Mouse (Mus musculus) limb, embryonic 14.5 days (tissue): ENCODE data around the gene Slit2. TPM values are rescaled to one million over a fixed set of nuclear protein-coding genes. Genes with fewer than 3 reads are reported as not detected.

Experiments used
- ATAC-seq: fragments of 200-750 bp; cut with Nextera tagmentation; 2 replicates; pipeline ENCODE4 v1.8.0; 2017; ENCODE audit warnings: low read depth, moderate number of reproducible peaks, moderate TSS enrichment; ENCODE audit not compliant: low FRiP score
- DNase-seq: peaks from one replicate; pipeline ENCODE4 v3.0.0-alpha.2; 2015; ENCODE audit warnings: low spot score
- H3K27ac ChIP-seq: fragments of 300-500 bp; sonication (generic); replicated peaks from 2 replicates; pipeline ENCODE4 v1.5.1; 2014; ENCODE audit warnings: low read depth, mild to moderate bottlenecking, low read length, moderate library complexity, mixed read lengths
- H3K27me3 ChIP-seq: fragments of 300-500 bp; sonication (generic); 2 replicates; pipeline ENCODE4 v1.6.1; 2014; ENCODE audit warnings: low read length, mixed read lengths; ENCODE audit not compliant: control insufficient read depth, insufficient read depth
- H3K36me3 ChIP-seq: fragments of 300-500 bp; sonication (generic); 2 replicates; pipeline ENCODE4 v1.6.1; 2014; ENCODE audit warnings: mild to moderate bottlenecking, low read length, moderate library complexity, mixed read lengths; ENCODE audit not compliant: control insufficient read depth, insufficient read depth
- H3K4me1 ChIP-seq: fragments of 300-500 bp; sonication (generic); 2 replicates; pipeline ENCODE4 v1.6.1; 2014; ENCODE audit warnings: antibody characterized with exemption, low read length, mixed read lengths; ENCODE audit not compliant: control insufficient read depth, insufficient read depth
- H3K4me2 ChIP-seq: fragments of 300-500 bp; sonication (generic); replicated peaks from 2 replicates; pipeline ENCODE4 v1.6.1; 2014; ENCODE audit warnings: low read depth, mild to moderate bottlenecking, low read length, moderate library complexity; ENCODE audit not compliant: severe bottlenecking
- H3K4me3 ChIP-seq: fragments of 300-500 bp; sonication (generic); replicated peaks from 2 replicates; pipeline ENCODE4 v1.5.1; 2014; ENCODE audit warnings: low read length
- H3K9ac ChIP-seq: fragments of 300-500 bp; sonication (generic); 2 replicates; pipeline ENCODE4 v1.6.1; 2014; ENCODE audit warnings: mild to moderate bottlenecking, low read depth, low read length, moderate library complexity; ENCODE audit not compliant: severe bottlenecking
- H3K9me3 ChIP-seq: fragments of 300-500 bp; sonication (generic); 2 replicates; pipeline ENCODE4 v1.6.1; 2016; ENCODE audit warnings: low read length; ENCODE audit not compliant: control insufficient read depth
- POLR2A ChIP-seq: fragments of 200-500 bp; IDR thresholded peaks from 2 replicates; pipeline ENCODE4 v1.8.0; 2012; ENCODE audit warnings: inconsistent platforms, mild to moderate bottlenecking, moderate library complexity, borderline replicate concordance; ENCODE audit not compliant: insufficient read depth, insufficient read length; ENCODE audit errors: extremely low read depth
- WGBS: fragments of 180-500 bp; shearing (Covaris S2); extraction: QIAGEN DNeasy Blood & Tissue Kit; methylation state at CpG from one replicate; pipeline ENCODE4 v1.1.7; 2014; 5-methylcytosine and 5-hydroxymethylcytosine counted together
- polyA plus RNA-seq, 2 experiments: library from polyadenylated mRNA; depleted of rRNA in 1 of 2; stranded (reverse) in 1 of 2; unstranded in 1 of 2; fragments of >200 nt; fragmentation: Nextera tagmentation in 1 of 2; extraction: Ambion mirVana in 1 of 2; gene quantifications; 2 replicates each; pipeline versions ENCODE4 v1.2.1 to v1.2.3; 2012 to 2014

Slit2 gene
- polyA plus RNA-seq, 2 experiments = 19.9 to 26.3 TPM

DNA sequence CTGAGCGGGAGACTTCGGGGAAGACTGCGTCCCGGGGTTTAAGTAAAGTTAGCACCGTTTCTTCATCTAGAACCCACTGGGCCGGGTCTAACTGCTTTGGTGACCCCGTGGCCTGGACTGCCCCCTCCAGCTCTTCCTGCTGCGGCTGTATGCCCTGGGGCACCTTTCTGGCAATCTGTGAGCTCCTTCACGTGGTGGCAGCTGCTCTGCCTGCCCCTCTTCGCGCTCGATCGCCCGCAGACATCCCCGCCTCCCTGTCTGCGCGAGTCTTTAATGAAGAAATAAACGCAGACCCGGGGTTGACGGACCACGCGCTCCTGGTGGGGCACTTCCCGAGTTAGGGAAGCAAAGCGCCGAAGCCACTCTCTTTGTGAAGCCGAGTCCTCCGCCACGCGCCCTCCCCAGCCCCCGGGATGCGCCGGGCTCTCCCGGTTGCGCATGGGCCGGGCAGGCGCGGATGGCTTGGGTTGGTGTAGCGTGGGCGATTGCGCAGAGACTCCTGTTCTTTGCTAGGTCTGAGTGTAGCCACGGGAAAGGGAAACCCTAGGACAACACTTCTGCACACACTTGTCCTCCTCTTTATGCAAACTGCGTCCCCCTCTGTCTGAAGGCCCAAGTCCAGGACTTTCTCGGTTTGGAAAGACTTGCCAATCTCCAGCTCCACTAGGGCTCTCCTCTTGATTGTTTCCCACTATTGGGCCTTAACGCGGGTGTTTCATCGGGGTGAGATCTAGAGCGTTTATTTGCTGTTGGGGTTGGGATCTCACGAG lies 3.1 kb downstream of the Slit2 start:
- ATAC-seq (no peak), DNase-seq (no peak)
- peak overlapping the region; percentile 66 for H3K4me3 ChIP-seq
- H3K9me3 ChIP-seq = no peaks in the 10 kb centered on the region
- no peak for TF ChIP-seq POLR2A
- WGBS = under 1% methylated on average over 47 of the region's 48 CpGs
- H3K27me3 ChIP-seq = peaks cover 17% of the 10 kb centered on the region
- H3K4me1 ChIP-seq = peaks cover 10% of the 10 kb centered on the region; the same call in 1 of the 2 replicates
- H3K4me2 ChIP-seq = peak overlapping the region; percentile 95
- no peak overlapping the region for H3K27ac ChIP-seq
- H3K9ac ChIP-seq = peak overlapping the region; percentile 70
- no peaks in the 10 kb centered on the region for H3K36me3 ChIP-seq

- DNase-seq = no peak
- Histone ChIP-seq H3K27me3 (peaks cover 6% of the 10 kb centered on the region; the same call in 1 of the 2 replicates), H3K27ac (no peak overlapping the region), H3K4me1 (0 out of 2 replicates have a peak, but pooled peaks cover 5% of the 10 kb centered on the region), H3K9ac (no peak overlapping the region), H3K9me3 (no peaks in the 10 kb centered on the region), H3K4me3 (no peak overlapping the region), H3K4me2 (no peak overlapping the region), H3K36me3 (peaks cover 4% of the 10 kb centered on the region; the same call in 1 of the 2 replicates)
- no peak for ATAC-seq
- no peak for TF ChIP-seq POLR2A
- whole genome bisulfite sequencing = 80% methylated on average over 4 of the region's 4 CpGs
Measured at GRCm38 (mm10) chr5:47990926-47991325, 8.0 kb downstream of the Slit2 start.

DNA sequence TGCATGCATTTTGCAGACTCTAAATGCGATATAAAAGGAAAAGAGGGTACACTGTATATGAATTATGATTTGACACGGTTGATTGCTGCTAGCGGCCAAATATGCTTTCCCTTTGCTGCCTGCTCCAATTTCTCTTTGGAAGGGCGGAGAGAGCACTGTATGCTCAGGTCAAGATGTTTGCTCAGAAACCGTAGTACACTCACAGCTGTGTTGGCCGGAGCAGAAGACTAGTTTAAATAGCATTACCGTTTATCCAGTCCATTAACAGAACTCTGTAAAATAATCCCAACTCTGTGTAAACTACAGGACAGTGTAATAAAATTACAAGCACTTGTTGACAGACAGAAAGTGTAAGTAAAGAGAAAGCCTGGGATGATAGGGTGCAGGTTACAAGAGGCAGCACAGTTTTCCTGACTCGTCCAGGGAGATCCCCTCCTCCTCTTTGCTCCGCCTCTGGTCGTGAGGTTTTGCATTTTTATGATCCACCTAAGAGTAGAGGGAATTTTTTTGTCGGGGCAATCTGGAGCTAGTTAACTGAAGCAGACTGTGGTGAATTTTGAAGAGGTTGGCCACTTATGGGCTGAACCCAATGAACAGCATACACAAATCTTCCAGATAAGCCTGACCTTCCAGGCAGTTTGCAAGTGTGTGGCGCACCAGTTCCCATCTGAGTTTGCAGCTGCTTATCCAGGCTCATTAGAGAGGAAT lies 20.9 kb downstream of the Slit2 start:
- peaks cover 5% of the 10 kb centered on the region; the same call in 1 of the 2 replicates for H3K4me1 ChIP-seq
- TF ChIP-seq POLR2A = no peak
- no peak overlapping the region for H3K27ac ChIP-seq
- H3K36me3 ChIP-seq = no peaks in the 10 kb centered on the region
- peak; percentile 49 for DNase-seq
- no peak overlapping the region for H3K9ac ChIP-seq
- peak overlapping the region; percentile 16; the same call in 1 of the 2 replicates for H3K4me3 ChIP-seq
- WGBS = 12% methylated on average over 12 of the region's 12 CpGs
- H3K9me3 ChIP-seq = no peaks in the 10 kb centered on the region
- H3K27me3 ChIP-seq = no peaks in the 10 kb centered on the region
- peak overlapping the region; percentile 37 for H3K4me2 ChIP-seq
- ATAC-seq = peak; percentile 77

DNA sequence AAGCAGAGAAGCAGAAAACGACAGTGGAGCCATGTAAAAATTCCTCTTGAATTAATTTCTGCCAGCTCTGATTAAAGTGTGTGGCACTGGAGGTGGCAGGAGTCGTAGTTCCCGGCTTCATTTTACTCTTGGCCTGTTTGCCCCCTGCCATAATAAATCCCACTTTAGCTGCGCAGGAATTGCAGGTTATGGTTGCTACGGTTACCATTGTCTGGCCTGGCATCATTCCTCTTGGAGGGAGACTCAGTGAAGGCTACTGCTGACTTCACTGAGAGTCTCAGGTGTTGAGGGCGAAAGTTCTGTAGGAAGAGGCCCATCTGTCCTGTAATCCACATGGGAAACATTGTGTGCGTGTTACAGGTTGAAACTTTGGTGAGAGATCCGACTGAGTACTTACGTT lies 22.6 kb downstream of the Slit2 start:
- no peak for TF ChIP-seq POLR2A
- Histone ChIP-seq H3K4me3 (no peak overlapping the region), H3K9me3 (no peaks in the 10 kb centered on the region), H3K27me3 (no peaks in the 10 kb centered on the region), H3K4me2 (no peak overlapping the region), H3K36me3 (no peaks in the 10 kb centered on the region), H3K4me1 (peaks cover 5% of the 10 kb centered on the region; the same call in 1 of the 2 replicates), H3K9ac (no peak overlapping the region), H3K27ac (no peak overlapping the region)
- DNase-seq = no peak
- 46% methylated on average over 9 of the region's 9 CpGs for WGBS
- no peak for ATAC-seq

DNA sequence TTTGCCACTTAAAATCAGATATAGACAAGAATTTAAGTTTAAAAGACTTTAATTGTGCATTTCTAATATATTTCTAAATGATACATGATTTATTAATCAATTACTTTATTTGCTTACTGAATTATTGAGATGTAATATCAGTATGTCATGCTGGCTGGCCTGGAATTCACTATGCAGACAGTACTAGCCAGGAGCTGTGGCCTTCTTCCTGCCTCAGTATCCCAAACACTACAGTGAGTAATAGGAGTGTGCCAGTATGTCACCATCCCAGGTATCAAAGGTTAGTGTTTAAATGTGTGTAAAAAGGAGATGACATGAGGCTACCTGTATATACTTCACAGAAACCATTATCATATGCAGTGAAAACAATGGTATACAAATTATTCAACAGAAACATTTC lies 23.1 kb downstream of the Slit2 start:
- no peaks in the 10 kb centered on the region for H3K9me3 ChIP-seq
- no peak overlapping the region for H3K4me3 ChIP-seq
- ATAC-seq (no peak), DNase-seq (no peak)
- H3K27ac ChIP-seq = no peak overlapping the region
- H3K4me2 ChIP-seq = no peak overlapping the region
- no peaks in the 10 kb centered on the region for H3K27me3 ChIP-seq
- TF ChIP-seq POLR2A = no peak
- H3K36me3 ChIP-seq = no peaks in the 10 kb centered on the region
- peaks cover 5% of the 10 kb centered on the region; the same call in 1 of the 2 replicates for H3K4me1 ChIP-seq
- H3K9ac ChIP-seq = no peak overlapping the region
